Comparison of ENCODE assay signal across 18 mouse cellular contexts in genomic region chrX:50753459-50753858, GRCm38 (mm10).
"Had no signal": no experiment of that assay in that cellular context is flagged by ENCODE, and none has a peak within 500 bp of the region (broad histone marks: within the 10 kb centered on the region; RNA-seq: fewer than 3 reads in every experiment).

No protein-coding gene starts in this region.

- H3K4me1 ChIP-seq: midbrain, embryonic 10.5 days; midbrain, embryonic 12.5 days; neural tube, embryonic 13.5 days; neural tube, embryonic 15.5 days had no signal

- H3K27ac ChIP-seq: midbrain, embryonic 10.5 days; midbrain, embryonic 12.5 days; neural tube, embryonic 13.5 days; neural tube, embryonic 15.5 days had no signal

- H3K27me3 ChIP-seq: midbrain, embryonic 12.5 days; neural tube, embryonic 13.5 days; neural tube, embryonic 15.5 days had no signal

- ATAC-seq: midbrain, embryonic 16.5 days had no signal

- H3K9me3 ChIP-seq: midbrain, embryonic 10.5 days; midbrain, embryonic 12.5 days; neural tube, embryonic 13.5 days; neural tube, embryonic 15.5 days had no signal

- H3K9ac ChIP-seq: lung, embryonic 14.5 days; midbrain, embryonic 12.5 days; neural tube, embryonic 13.5 days; neural tube, embryonic 15.5 days had no signal

- DNase-seq: lung, embryonic 14.5 days; lung, postnatal 10 days; lung, postnatal 4 days; midbrain, embryonic 14.5 days; retina, postnatal 1 day; right cerebral cortex, adult 18-20 months; right cerebral cortex, postnatal 25 days; right cerebral cortex, postnatal 4 days; spleen, adult 18-20 months; thymus, adult 18-20 months; thymus, postnatal 14 days; thymus, postnatal 36 days had no signal

- H3K4me3 ChIP-seq: midbrain, embryonic 10.5 days; midbrain, embryonic 12.5 days; myocyte; neural tube, embryonic 13.5 days; neural tube, embryonic 15.5 days had no signal

- H3K36me3 ChIP-seq: midbrain, embryonic 10.5 days; midbrain, embryonic 12.5 days; neural tube, embryonic 13.5 days; neural tube, embryonic 15.5 days had no signal

- H3K4me2 ChIP-seq: lung, embryonic 14.5 days; midbrain, embryonic 12.5 days; neural tube, embryonic 13.5 days; neural tube, embryonic 15.5 days had no signal
